Mouse (Mus musculus) heart, adult 2 months (tissue): ENCODE measurements at regions not wholly inside any gene's neighbourhood (a gene's known extent, or its start where the extent isn't known, plus 50 kb on each side); places are given as distances from the start of the nearest gene placed in this dataset.
A peak's percentile ranks its signal among the peaks of the same experiment; 100 is the strongest.

Experiments
- CTCF ChIP-seq: fragments of 200-600 bp; IDR thresholded peaks from 2 replicates; pipeline ENCODE4 v1.8.1; 2022; ENCODE audit warnings: antibody characterized with exemption, mild to moderate bottlenecking, moderate library complexity
- EP300 ChIP-seq: fragments of 200-500 bp; IDR thresholded peaks from 2 replicates; pipeline ENCODE4 v1.6.1; 2011; ENCODE audit warnings: low read depth, low read length, control low read depth; ENCODE audit not compliant: insufficient read depth
- POLR2A ChIP-seq: fragments of 200-500 bp; IDR thresholded peaks from 2 replicates; pipeline ENCODE4 v1.6.1; 2011; ENCODE audit warnings: mild to moderate bottlenecking, low read depth, low read length, control low read depth; ENCODE audit not compliant: insufficient read depth

GRCm38 (mm10) chr14:18511094-18511493 is 179.4 kb upstream of the Ube2e1 start:
- no peak for TF ChIP-seq POLR2A
- TF ChIP-seq CTCF = peak; percentile 50
- TF ChIP-seq EP300 = no peak
